Mouse (Mus musculus): Measurements from ENCODE around the gene Ehd2. TPM values are rescaled to one million over a fixed set of nuclear protein-coding genes. Genes with fewer than 3 reads are reported as not detected.

Gene Ehd2
- total and polyA plus RNA-seq, 2 experiments from 2014 or later: 48.7 to 66.7 TPM

GRCm38 (mm10) chr7:15933437-15934359 lies 33.7 kb downstream of the Ehd2 start:
- ATAC-seq (ENCODE audit: insufficient read depth, low read depth) (peak; percentile 69), DNase-seq (ENCODE audit: low spot score) (peak; percentile 39)
- TF ChIP-seq EP300 (IDR thresholded peaks at IDR 0.05; ENCODE audit: low read depth): peak; percentile 43; the same call in 1 of the 2 replicates
- TF ChIP-seq CTCF (IDR thresholded peaks at IDR 0.05; ENCODE audit: low read depth): no peak

GRCm38 (mm10) chr7:15931635-15932034 lies 35.7 kb downstream of the Ehd2 start:
- Histone ChIP-seq H3K4me2 (ENCODE audit: low read depth, low read length) (peak overlapping the region; percentile 44), H3K27me3 (ENCODE audit: control insufficient read depth, insufficient read depth, low read length) (no peaks in the 10 kb centered on the region), H3K36me3 (replicated peaks; ENCODE audit: control insufficient read depth, insufficient read depth, low read length) (peaks cover 5% of the 10 kb centered on the region; the same call in 1 of the 2 replicates), H3K4me1 (ENCODE audit: control insufficient read depth, insufficient read depth) (peaks cover 13% of the 10 kb centered on the region), H3K9ac (replicated peaks; ENCODE audit: low read depth, low read length) (no peak overlapping the region), H3K9me3 (replicated peaks; ENCODE audit: control insufficient read depth, low read length) (no peaks in the 10 kb centered on the region), H3K4me3 (ENCODE audit: low read depth, low read length) (no peak overlapping the region), H3K27ac (ENCODE audit: low read depth) (peak overlapping the region; percentile 83)
- WGBS: 11% methylated on average over 3 of the region's 3 CpGs
- peak; percentile 56 for DNase-seq (ENCODE audit: low spot score)
- no peak for TF ChIP-seq EP300 (IDR thresholded peaks at IDR 0.05; ENCODE audit: low read depth)
- TF ChIP-seq CTCF (IDR thresholded peaks at IDR 0.05; ENCODE audit: low read depth): no peak
- ATAC-seq (ENCODE audit: insufficient read depth, low read depth): no peak

More at GRCm38 (mm10) chr7:15933437-15934359, 33.7 kb downstream of the Ehd2 start:
- Histone ChIP-seq H3K27ac (ENCODE audit: low read depth) (peak overlapping the region; percentile 89), H3K27me3 (ENCODE audit: control insufficient read depth, insufficient read depth, low read length) (no peaks in the 10 kb centered on the region), H3K4me3 (ENCODE audit: low read depth, low read length) (no peak overlapping the region), H3K4me2 (ENCODE audit: low read depth, low read length) (0 out of 2 replicates have a peak overlapping the region, but pooled peaks have one; percentile 13), H3K9me3 (replicated peaks; ENCODE audit: control insufficient read depth, low read length) (no peaks in the 10 kb centered on the region), H3K4me1 (ENCODE audit: control insufficient read depth, insufficient read depth) (peaks cover 13% of the 10 kb centered on the region), H3K9ac (replicated peaks; ENCODE audit: low read depth, low read length) (no peak overlapping the region), H3K36me3 (replicated peaks; ENCODE audit: control insufficient read depth, insufficient read depth, low read length) (peaks cover 26% of the 10 kb centered on the region)
- WGBS: 35% methylated on average over 16 of the region's 16 CpGs

DNA sequence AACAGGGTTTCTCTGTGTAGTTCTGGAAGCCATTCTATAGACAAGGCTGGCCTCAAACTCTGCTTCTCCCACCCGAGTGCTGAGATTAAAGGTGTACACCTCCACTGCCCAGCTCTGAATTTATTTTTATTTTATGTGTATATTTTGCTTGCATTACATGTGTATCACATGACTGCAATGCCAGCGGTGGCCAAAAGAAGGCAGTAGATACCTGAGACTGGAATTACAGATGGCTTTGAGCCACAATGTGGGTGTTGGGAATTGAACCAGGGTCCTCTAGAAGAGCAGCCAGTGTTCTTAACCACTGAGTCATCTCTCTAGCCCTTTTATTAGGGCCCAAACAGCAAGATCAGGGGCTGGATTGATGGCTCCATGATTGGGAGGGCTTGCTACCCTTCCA lies 36.8 kb downstream of the Ehd2 start:
- peaks cover 13% of the 10 kb centered on the region for H3K4me1 ChIP-seq (ENCODE audit: control insufficient read depth, insufficient read depth)
- no peak for ATAC-seq (ENCODE audit: insufficient read depth, low read depth)
- TF ChIP-seq CTCF (IDR thresholded peaks at IDR 0.05; ENCODE audit: low read depth) (peak; percentile 25; the same call in 1 of the 2 replicates), EP300 (IDR thresholded peaks at IDR 0.05; ENCODE audit: low read depth) (no peak)
- H3K27ac ChIP-seq (ENCODE audit: low read depth): no peak overlapping the region
- no peaks in the 10 kb centered on the region for H3K36me3 ChIP-seq (replicated peaks; ENCODE audit: control insufficient read depth, insufficient read depth, low read length)
- H3K4me2 ChIP-seq (ENCODE audit: low read depth, low read length): no peak overlapping the region
- WGBS: 61% methylated on average over 2 of the region's 2 CpGs
- no peak overlapping the region for H3K4me3 ChIP-seq (ENCODE audit: low read depth, low read length)
- H3K9ac ChIP-seq (replicated peaks; ENCODE audit: low read depth, low read length): no peak overlapping the region
- H3K27me3 ChIP-seq (ENCODE audit: control insufficient read depth, insufficient read depth, low read length): no peaks in the 10 kb centered on the region
- H3K9me3 ChIP-seq (replicated peaks; ENCODE audit: control insufficient read depth, low read length): no peaks in the 10 kb centered on the region
- no peak for DNase-seq (ENCODE audit: low spot score)

DNA sequence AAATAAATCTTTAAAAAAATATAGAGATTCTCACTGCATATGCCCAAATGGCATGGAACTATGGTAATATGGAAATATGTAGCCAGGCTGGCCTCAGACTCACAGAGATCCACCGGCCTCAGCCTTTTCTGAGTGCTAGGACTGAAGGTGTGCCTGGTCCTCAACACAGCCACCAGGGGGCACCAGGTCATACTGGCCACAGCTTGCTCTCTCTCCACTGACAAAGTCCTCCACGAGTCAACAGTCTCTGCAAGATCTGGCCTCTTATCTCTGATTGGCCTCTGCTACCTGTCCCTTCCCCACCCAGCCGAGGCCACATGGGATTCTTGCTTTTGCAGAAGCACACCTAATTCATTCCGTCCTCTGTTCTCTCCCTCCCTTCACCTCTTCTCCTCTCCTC lies 37.5 kb downstream of the Ehd2 start:
- Histone ChIP-seq H3K27ac (ENCODE audit: low read depth) (no peak overlapping the region), H3K4me2 (ENCODE audit: low read depth, low read length) (no peak overlapping the region), H3K9me3 (replicated peaks; ENCODE audit: control insufficient read depth, low read length) (no peaks in the 10 kb centered on the region), H3K4me1 (ENCODE audit: control insufficient read depth, insufficient read depth) (peaks cover 13% of the 10 kb centered on the region), H3K27me3 (ENCODE audit: control insufficient read depth, insufficient read depth, low read length) (no peaks in the 10 kb centered on the region), H3K36me3 (replicated peaks; ENCODE audit: control insufficient read depth, insufficient read depth, low read length) (no peaks in the 10 kb centered on the region), H3K9ac (replicated peaks; ENCODE audit: low read depth, low read length) (no peak overlapping the region), H3K4me3 (ENCODE audit: low read depth, low read length) (no peak overlapping the region)
- peak; percentile 65 for ATAC-seq (ENCODE audit: insufficient read depth, low read depth)
- peak; percentile 67 for DNase-seq (ENCODE audit: low spot score)
- TF ChIP-seq CTCF (IDR thresholded peaks at IDR 0.05; ENCODE audit: low read depth): peak; percentile 72
- TF ChIP-seq EP300 (IDR thresholded peaks at IDR 0.05; ENCODE audit: low read depth): no peak
- whole genome bisulfite sequencing: 21% methylated on average over 4 of the region's 4 CpGs

DNA sequence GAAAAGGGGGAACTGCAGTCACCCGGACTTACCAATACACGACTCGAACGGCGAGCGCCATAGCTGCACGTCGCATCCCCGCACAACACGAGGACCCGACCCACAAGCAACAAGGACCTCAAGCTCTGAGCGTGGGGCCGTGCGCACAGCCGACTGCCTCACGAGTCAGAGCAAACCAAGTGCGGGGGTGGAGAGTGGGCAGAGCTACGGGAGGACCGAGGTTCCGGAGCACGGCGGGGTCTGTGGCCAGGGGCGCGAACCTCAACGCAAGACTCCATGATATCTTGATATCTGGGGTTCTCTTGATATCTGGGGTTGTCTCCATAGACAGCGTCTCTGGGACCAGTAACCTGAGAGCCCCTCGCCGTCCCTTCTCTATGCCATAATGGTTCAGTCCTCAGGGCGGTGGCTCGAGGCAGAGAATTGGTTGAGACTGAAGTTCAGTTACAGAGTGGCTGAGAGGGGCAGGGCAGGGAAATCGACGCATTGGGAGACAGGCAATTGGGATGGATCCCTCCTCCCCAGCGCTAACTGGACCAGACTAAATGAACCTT lies 45.1 kb downstream of the Ehd2 start, which contains the start of gene Selenow:
Gene Selenow, minus strand, starts transcription at position 183 of the 554 bp plus-strand sequence.
- peak within 1 kb of the TSS; percentile 87 for H3K27ac ChIP-seq (ENCODE audit: low read depth)
- H3K4me2 ChIP-seq (ENCODE audit: low read depth, low read length): peak within 1 kb of the TSS; percentile 75
- peaks cover 21% of the 10 kb centered on the region for H3K4me1 ChIP-seq (ENCODE audit: control insufficient read depth, insufficient read depth)
- DNase-seq (ENCODE audit: low spot score) (peak; percentile 94), ATAC-seq (ENCODE audit: insufficient read depth, low read depth) (peak; percentile 95)
- no peaks in the 10 kb centered on the region for H3K27me3 ChIP-seq (ENCODE audit: control insufficient read depth, insufficient read depth, low read length)
- H3K9me3 ChIP-seq (replicated peaks; ENCODE audit: control insufficient read depth, low read length): no peaks in the 10 kb centered on the region
- peak within 1 kb of the TSS; percentile 83 for H3K4me3 ChIP-seq (ENCODE audit: low read depth, low read length)
- peak within 1 kb of the TSS; percentile 86 for H3K9ac ChIP-seq (replicated peaks; ENCODE audit: low read depth, low read length)
- TF ChIP-seq EP300 (IDR thresholded peaks at IDR 0.05; ENCODE audit: low read depth): peak; percentile 74; the same call in 1 of the 2 replicates
- no peak for TF ChIP-seq CTCF (IDR thresholded peaks at IDR 0.05; ENCODE audit: low read depth)
- H3K36me3 ChIP-seq (replicated peaks; ENCODE audit: control insufficient read depth, insufficient read depth, low read length): peaks cover 25% of the 10 kb centered on the region
- 0% methylated on average over 33 of the region's 33 CpGs for WGBS
